Mouse (Mus musculus) lung, postnatal 36 days (tissue): Measurements from ENCODE around the gene Vmn2r17.

ENCODE experiments used
- DNase-seq: peaks from one replicate; pipeline ENCODE4 v3.0.0; 2022; ENCODE audit warnings: mixed read lengths

The Vmn2r17 gene

GRCm38 (mm10) chr5:109419388-109419787 lies at the start of gene Vmn2r17:
Gene Vmn2r17, plus strand, starts transcription at chr5:109419688.
- DNase-seq: no peak

DNA sequence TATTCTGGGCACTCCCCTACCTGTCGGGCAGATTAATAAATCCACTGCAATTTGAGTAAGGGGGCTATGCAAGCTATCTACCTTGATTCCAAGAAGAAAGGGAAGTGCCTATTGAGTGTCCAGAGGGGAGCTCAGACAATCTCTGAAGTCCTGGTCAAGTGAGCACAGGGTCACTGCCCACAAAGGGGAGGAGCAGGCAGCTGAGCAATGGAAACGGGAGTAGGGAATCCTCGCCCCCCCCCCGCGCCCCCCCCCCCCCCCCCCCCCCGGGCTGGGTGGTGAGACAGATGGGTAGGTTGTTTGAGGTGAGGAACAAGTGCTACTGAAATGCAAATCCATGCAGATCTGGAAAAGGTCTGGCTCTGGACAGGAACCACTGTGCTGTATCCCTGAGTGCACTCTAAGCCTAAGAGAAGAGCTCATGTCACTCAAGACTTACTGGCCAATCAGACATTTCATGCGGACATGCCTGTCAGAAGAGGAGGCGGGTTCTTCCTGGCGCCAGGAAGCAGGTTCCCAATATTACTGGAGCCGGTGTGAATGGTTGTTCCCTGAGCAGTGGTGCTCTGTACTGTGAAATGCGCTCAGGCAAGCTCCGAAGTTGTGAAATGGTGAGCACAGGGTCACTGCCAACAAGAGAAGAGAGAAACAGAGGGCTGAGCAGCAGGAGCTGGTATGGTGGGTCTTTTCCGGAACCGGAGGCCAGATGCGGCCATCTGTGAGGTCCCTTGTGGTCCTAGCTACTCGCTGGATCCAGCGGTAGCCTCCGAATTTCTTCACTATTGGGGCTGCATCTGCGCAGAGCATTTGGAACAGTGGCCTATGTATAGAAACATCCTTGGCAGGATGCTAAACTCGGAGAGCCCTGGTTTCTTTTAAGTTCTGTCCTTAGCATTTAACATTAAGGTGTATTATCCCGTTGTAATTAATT lies 47.4 kb downstream of the Vmn2r17 start:
- peak; percentile 47 for DNase-seq

- DNase-seq: peak; percentile 29
These were observed 87.2 kb downstream of the Vmn2r17 start for GRCm38 (mm10) chr5:109506729-109507128.
